Mouse (Mus musculus): ENCODE measurements at regions not wholly inside any gene's neighbourhood (a gene's known extent, or its start where the extent isn't known, plus 50 kb on each side); places are given as distances from the start of the nearest gene placed in this dataset.
A peak's percentile ranks its signal among the peaks of the same experiment; 100 is the strongest.

DNA sequence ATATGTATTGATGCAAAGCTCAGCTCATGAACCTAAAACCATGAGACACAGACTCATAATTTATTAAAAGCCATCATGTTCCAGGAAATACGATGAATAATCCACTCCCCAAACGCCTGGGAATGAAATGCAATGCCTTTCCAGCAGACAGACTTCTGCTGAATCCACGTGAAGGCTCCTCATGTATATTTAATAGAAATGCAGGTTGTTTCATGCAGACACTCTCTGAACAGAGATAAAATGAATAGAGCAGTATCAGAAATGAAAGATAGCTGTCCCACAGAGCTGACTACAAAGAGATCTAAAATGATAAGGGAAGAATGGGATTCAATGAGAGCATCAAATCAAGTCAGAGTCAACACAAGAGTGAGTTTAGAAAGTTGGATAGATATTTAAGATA is 376.3 kb upstream of the Lrfn5 start:
- no peak overlapping the region for H3K9ac ChIP-seq (ENCODE audit: low read depth, low read length)
- H3K4me3 ChIP-seq (ENCODE audit: low read depth, low read length), result no peak overlapping the region
- H3K4me1 ChIP-seq (ENCODE audit: control insufficient read depth, insufficient read depth, low read length), result no peaks in the 10 kb centered on the region
- no peak for ATAC-seq (ENCODE audit: low read depth)
- 73% methylated on average over 3 of the region's 3 CpGs for WGBS
- H3K9me3 ChIP-seq (ENCODE audit: control insufficient read depth, low read length), result no peaks in the 10 kb centered on the region
- H3K27ac ChIP-seq (replicated peaks; ENCODE audit: low read depth, low read length), result no peak overlapping the region
- H3K27me3 ChIP-seq (replicated peaks; ENCODE audit: control insufficient read depth, insufficient read depth, low read length), result no peaks in the 10 kb centered on the region
- DNase-seq (ENCODE audit: low spot score), result no peak
- no peaks in the 10 kb centered on the region for H3K36me3 ChIP-seq (ENCODE audit: control insufficient read depth, insufficient read depth, low read length)
- H3K4me2 ChIP-seq (ENCODE audit: low read depth, low read length), result no peak overlapping the region

DNA sequence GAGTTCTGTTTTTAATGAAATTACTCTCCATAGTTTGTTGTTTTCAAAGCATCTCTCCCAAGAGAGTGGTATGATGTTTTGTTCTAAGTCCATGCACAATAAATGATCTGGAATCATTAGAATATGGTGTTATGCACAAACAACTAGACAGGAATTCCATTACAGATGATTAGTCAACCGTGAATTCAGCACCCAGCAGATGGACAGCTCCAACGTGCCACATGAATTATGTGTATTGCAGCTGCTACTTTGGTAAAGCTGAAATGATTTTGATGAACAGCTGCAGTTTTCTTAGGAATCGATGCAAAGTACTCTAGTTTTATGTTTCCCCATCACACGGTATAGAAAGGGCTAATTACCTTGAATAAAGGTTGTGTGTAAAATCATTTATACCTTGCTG is 347.6 kb upstream of the Lrfn5 start:
- Histone ChIP-seq H3K9me3 (ENCODE audit: control insufficient read depth, low read length) (no peaks in the 10 kb centered on the region), H3K4me1 (ENCODE audit: control insufficient read depth, insufficient read depth, low read length) (no peaks in the 10 kb centered on the region), H3K4me2 (ENCODE audit: low read depth, low read length) (no peak overlapping the region), H3K27me3 (replicated peaks; ENCODE audit: control insufficient read depth, insufficient read depth, low read length) (no peaks in the 10 kb centered on the region), H3K4me3 (ENCODE audit: low read depth, low read length) (no peak overlapping the region), H3K9ac (ENCODE audit: low read depth, low read length) (no peak overlapping the region), H3K36me3 (ENCODE audit: control insufficient read depth, insufficient read depth, low read length) (no peaks in the 10 kb centered on the region), H3K27ac (replicated peaks; ENCODE audit: low read depth, low read length) (no peak overlapping the region)
- ATAC-seq (ENCODE audit: low read depth), result no peak
- DNase-seq (ENCODE audit: low spot score), result peak; percentile 74
- 44% methylated on average over 4 of the region's 4 CpGs for WGBS
